Mouse (Mus musculus) small intestine, adult 2 months (tissue): ENCODE measurements around the gene Rom1.

Source experiments
- CTCF ChIP-seq: fragments of 200-500 bp; IDR thresholded peaks from 2 replicates; pipeline ENCODE4 v1.5.1; 2012; ENCODE audit warnings: low read depth, mild to moderate bottlenecking, control low read depth, inconsistent platforms, low read length, moderate library complexity, mixed read lengths; ENCODE audit not compliant: insufficient replicate concordance, insufficient read length; ENCODE audit errors: extremely low read depth
- POLR2A ChIP-seq: fragments of 200-500 bp; IDR thresholded peaks from 2 replicates; pipeline ENCODE4 v1.6.1; 2012; ENCODE audit warnings: low read depth, mild to moderate bottlenecking, control low read depth, inconsistent platforms, low read length, moderate library complexity

- TF ChIP-seq CTCF (no peak), POLR2A (no peak)
These were observed 1.1 kb downstream of the Rom1 start for GRCm38 (mm10) chr19:8927891-8928525.
